Mouse (Mus musculus): ENCODE data around the gene Bcl3. TPM values are rescaled to one million over a fixed set of nuclear protein-coding genes. Genes with fewer than 3 reads are reported as not detected.

Bcl3 gene
- polyA plus RNA-seq, 1 experiment from 2014 or later: 1.1 TPM

DNA sequence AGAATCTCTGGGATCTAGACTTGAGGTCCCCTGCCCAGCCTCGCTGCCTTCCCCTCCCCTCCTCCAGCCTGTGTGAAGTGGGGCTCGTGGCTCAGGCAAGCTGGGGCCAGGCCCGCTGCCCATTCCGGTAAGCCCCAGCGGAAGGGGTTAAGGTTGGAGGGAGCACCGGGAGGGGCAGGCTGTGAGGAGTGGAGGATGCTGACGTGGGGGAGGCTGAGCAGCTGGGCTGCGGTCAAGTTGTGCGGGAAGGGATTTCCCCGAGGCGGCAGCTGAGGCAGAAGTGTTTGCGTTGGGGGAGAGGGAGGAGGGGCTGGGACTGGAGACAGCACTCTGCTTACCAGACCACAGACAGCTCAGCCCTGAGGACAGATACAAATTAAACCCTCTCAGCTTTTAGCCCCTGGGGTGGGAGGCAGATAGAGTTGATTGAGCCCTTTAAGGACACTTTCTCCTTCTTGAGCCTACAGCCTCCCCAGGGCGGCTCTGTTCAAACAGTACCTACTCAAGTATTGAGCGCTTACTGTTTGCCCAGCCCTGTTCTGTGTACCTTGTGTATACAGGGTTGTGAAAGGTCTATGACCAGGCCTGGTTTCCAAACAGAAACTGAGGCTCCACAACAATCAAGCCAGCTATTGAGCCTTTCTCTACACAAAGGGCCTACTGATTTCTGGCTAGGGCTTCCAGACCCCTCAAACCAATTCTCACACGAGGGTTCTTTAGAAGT is 5.0 kb downstream of the Bcl3 start:
- 4% methylated on average over 15 of the region's 15 CpGs for WGBS
- peak overlapping the region; percentile 35 for H3K4me2 ChIP-seq (ENCODE audit: low read depth, low read length, severe bottlenecking)
- no peaks in the 10 kb centered on the region; the same call in 1 of the 2 replicates for H3K9me3 ChIP-seq (ENCODE audit: control insufficient read depth, low read length)
- H3K27ac ChIP-seq (ENCODE audit: low read depth, low read length): no peak overlapping the region
- H3K4me3 ChIP-seq (ENCODE audit: low read depth, low read length): no peak overlapping the region
- H3K27me3 ChIP-seq (ENCODE audit: control insufficient read depth, insufficient read depth, low read length): peaks cover 26% of the 10 kb centered on the region
- H3K36me3 ChIP-seq (ENCODE audit: control insufficient read depth, insufficient read depth, low read length): no peaks in the 10 kb centered on the region
- peaks cover 9% of the 10 kb centered on the region for H3K4me1 ChIP-seq (replicated peaks; ENCODE audit: control insufficient read depth, insufficient read depth, low read length)
- H3K9ac ChIP-seq (ENCODE audit: low read length): peak overlapping the region; percentile 39; the same call in 1 of the 2 replicates
- ATAC-seq (replicated peaks; ENCODE audit: low FRiP score) (peak; percentile 59), DNase-seq (ENCODE audit: low spot score) (peak; percentile 74)

DNA sequence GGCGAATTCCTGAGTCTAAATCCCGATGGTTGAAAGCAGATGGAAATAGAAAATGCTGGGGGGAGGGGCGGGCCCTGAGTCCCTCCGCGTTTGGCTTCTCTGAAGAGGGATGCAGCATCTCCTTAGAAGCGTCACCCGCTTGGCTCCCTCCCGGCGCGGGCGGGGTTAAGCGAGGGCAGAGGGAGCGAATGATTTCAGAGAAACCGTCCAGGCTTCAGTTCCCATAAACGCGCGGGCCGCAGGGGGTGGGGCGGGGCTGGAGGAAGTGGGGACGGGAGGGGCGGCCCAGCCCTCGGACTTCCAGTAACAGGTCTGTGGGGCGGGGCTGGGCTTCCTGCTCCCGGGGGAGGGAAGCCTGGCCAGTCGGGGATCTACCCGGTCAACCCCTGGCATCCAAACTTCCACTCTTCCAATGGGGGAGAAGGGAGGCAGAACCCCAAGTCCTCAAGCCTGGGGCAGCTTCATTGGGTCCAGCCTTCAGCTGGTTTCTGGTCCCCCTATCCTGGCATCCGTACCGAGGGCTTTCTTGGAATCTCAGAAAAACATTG is 6.3 kb downstream of the Bcl3 start:
- peak overlapping the region; percentile 0; the same call in 1 of the 2 replicates for H3K9ac ChIP-seq (ENCODE audit: low read length)
- peak overlapping the region; percentile 34 for H3K4me2 ChIP-seq (ENCODE audit: low read depth, low read length, severe bottlenecking)
- no peaks in the 10 kb centered on the region for H3K36me3 ChIP-seq (ENCODE audit: control insufficient read depth, insufficient read depth, low read length)
- DNase-seq (ENCODE audit: low spot score): peak; percentile 81
- no peak overlapping the region for H3K27ac ChIP-seq (ENCODE audit: low read depth, low read length)
- peaks cover 5% of the 10 kb centered on the region for H3K4me1 ChIP-seq (replicated peaks; ENCODE audit: control insufficient read depth, insufficient read depth, low read length)
- ATAC-seq (replicated peaks; ENCODE audit: low FRiP score): peak; percentile 50
- WGBS: under 1% methylated on average over 28 of the region's 28 CpGs
- peaks cover 20% of the 10 kb centered on the region for H3K27me3 ChIP-seq (ENCODE audit: control insufficient read depth, insufficient read depth, low read length)
- no peaks in the 10 kb centered on the region; the same call in 1 of the 2 replicates for H3K9me3 ChIP-seq (ENCODE audit: control insufficient read depth, low read length)
- peak overlapping the region; percentile 25 for H3K4me3 ChIP-seq (ENCODE audit: low read depth, low read length)

GRCm38 (mm10) chr7:19815296-19816223 is 7.0 kb downstream of the Bcl3 start:
- peak overlapping the region; percentile 25 for H3K4me3 ChIP-seq (ENCODE audit: low read depth, low read length)
- ATAC-seq (replicated peaks; ENCODE audit: low FRiP score) (peak; percentile 32; the same call in 1 of the 2 replicates), DNase-seq (ENCODE audit: low spot score) (no peak)
- no peak overlapping the region for H3K9ac ChIP-seq (ENCODE audit: low read length)
- H3K27me3 ChIP-seq (ENCODE audit: control insufficient read depth, insufficient read depth, low read length): peaks cover 27% of the 10 kb centered on the region
- H3K9me3 ChIP-seq (ENCODE audit: control insufficient read depth, low read length): no peaks in the 10 kb centered on the region; the same call in 1 of the 2 replicates
- H3K4me2 ChIP-seq (ENCODE audit: low read depth, low read length, severe bottlenecking): peak overlapping the region; percentile 34
- H3K4me1 ChIP-seq (replicated peaks; ENCODE audit: control insufficient read depth, insufficient read depth, low read length): peaks cover 8% of the 10 kb centered on the region
- 20% methylated on average over 17 of the region's 17 CpGs for WGBS
- no peak overlapping the region for H3K27ac ChIP-seq (ENCODE audit: low read depth, low read length)
- no peaks in the 10 kb centered on the region for H3K36me3 ChIP-seq (ENCODE audit: control insufficient read depth, insufficient read depth, low read length)

GRCm38 (mm10) chr7:19813579-19814122 is 8.9 kb downstream of the Bcl3 start:
- DNase-seq (ENCODE audit: low spot score) (no peak), ATAC-seq (replicated peaks; ENCODE audit: low FRiP score) (no peak)
- Histone ChIP-seq H3K4me3 (ENCODE audit: low read depth, low read length) (no peak overlapping the region), H3K9me3 (ENCODE audit: control insufficient read depth, low read length) (no peaks in the 10 kb centered on the region), H3K27me3 (ENCODE audit: control insufficient read depth, insufficient read depth, low read length) (peaks cover 44% of the 10 kb centered on the region), H3K9ac (ENCODE audit: low read length) (no peak overlapping the region), H3K4me2 (ENCODE audit: low read depth, low read length, severe bottlenecking) (no peak overlapping the region), H3K36me3 (ENCODE audit: control insufficient read depth, insufficient read depth, low read length) (no peaks in the 10 kb centered on the region), H3K4me1 (replicated peaks; ENCODE audit: control insufficient read depth, insufficient read depth, low read length) (peaks cover 12% of the 10 kb centered on the region), H3K27ac (ENCODE audit: low read depth, low read length) (no peak overlapping the region)
- 84% methylated on average over 6 of the region's 6 CpGs for WGBS

- DNase-seq (ENCODE audit: low spot score) (no peak), ATAC-seq (replicated peaks; ENCODE audit: low FRiP score) (no peak)
- H3K27me3 ChIP-seq (ENCODE audit: control insufficient read depth, insufficient read depth, low read length): peaks cover 44% of the 10 kb centered on the region
- H3K36me3 ChIP-seq (ENCODE audit: control insufficient read depth, insufficient read depth, low read length): no peaks in the 10 kb centered on the region
- no peaks in the 10 kb centered on the region for H3K9me3 ChIP-seq (ENCODE audit: control insufficient read depth, low read length)
- H3K4me2 ChIP-seq (ENCODE audit: low read depth, low read length, severe bottlenecking): no peak overlapping the region
- H3K4me1 ChIP-seq (replicated peaks; ENCODE audit: control insufficient read depth, insufficient read depth, low read length): peaks cover 12% of the 10 kb centered on the region
- 80% methylated on average over 4 of the region's 4 CpGs for WGBS
- H3K4me3 ChIP-seq (ENCODE audit: low read depth, low read length): no peak overlapping the region
- no peak overlapping the region for H3K27ac ChIP-seq (ENCODE audit: low read depth, low read length)
- H3K9ac ChIP-seq (ENCODE audit: low read length): no peak overlapping the region
These were observed 9.4 kb downstream of the Bcl3 start for GRCm38 (mm10) chr7:19813161-19813560.

- H3K27ac ChIP-seq (ENCODE audit: low read depth, low read length): no peak overlapping the region
- WGBS: 3% methylated on average over 22 of the region's 22 CpGs
- H3K9me3 ChIP-seq (ENCODE audit: control insufficient read depth, low read length): no peaks in the 10 kb centered on the region
- peaks cover 6% of the 10 kb centered on the region; the same call in 1 of the 2 replicates for H3K4me1 ChIP-seq (replicated peaks; ENCODE audit: control insufficient read depth, insufficient read depth, low read length)
- peaks cover 36% of the 10 kb centered on the region for H3K27me3 ChIP-seq (ENCODE audit: control insufficient read depth, insufficient read depth, low read length)
- H3K4me2 ChIP-seq (ENCODE audit: low read depth, low read length, severe bottlenecking): peak overlapping the region; percentile 42
- H3K9ac ChIP-seq (ENCODE audit: low read length): no peak overlapping the region
- ATAC-seq (replicated peaks; ENCODE audit: low FRiP score) (peak; percentile 51), DNase-seq (ENCODE audit: low spot score) (peak; percentile 75)
- no peaks in the 10 kb centered on the region for H3K36me3 ChIP-seq (ENCODE audit: control insufficient read depth, insufficient read depth, low read length)
- no peak overlapping the region for H3K4me3 ChIP-seq (ENCODE audit: low read depth, low read length)
These were observed 11.5 kb downstream of the Bcl3 start for GRCm38 (mm10) chr7:19811114-19811513.

GRCm38 (mm10) chr7:19809369-19809768 is 13.2 kb downstream of the Bcl3 start:
- 5% methylated on average over 27 of the region's 27 CpGs for WGBS
- Histone ChIP-seq H3K4me3 (ENCODE audit: low read depth, low read length) (peak overlapping the region; percentile 14; the same call in 1 of the 2 replicates), H3K4me2 (ENCODE audit: low read depth, low read length, severe bottlenecking) (peak overlapping the region; percentile 42), H3K27ac (ENCODE audit: low read depth, low read length) (no peak overlapping the region), H3K9me3 (ENCODE audit: control insufficient read depth, low read length) (no peaks in the 10 kb centered on the region; the same call in 1 of the 2 replicates), H3K9ac (ENCODE audit: low read length) (peak overlapping the region; percentile 20; the same call in 1 of the 2 replicates), H3K36me3 (ENCODE audit: control insufficient read depth, insufficient read depth, low read length) (no peaks in the 10 kb centered on the region), H3K27me3 (ENCODE audit: control insufficient read depth, insufficient read depth, low read length) (peaks cover 36% of the 10 kb centered on the region), H3K4me1 (replicated peaks; ENCODE audit: control insufficient read depth, insufficient read depth, low read length) (peaks cover 6% of the 10 kb centered on the region; the same call in 1 of the 2 replicates)
- ATAC-seq (replicated peaks; ENCODE audit: low FRiP score): no peak
- DNase-seq (ENCODE audit: low spot score): no peak
